In genomic region chr7:73556688-73557667, GRCm38 (mm10) we compare ENCODE assay signal across 8 mouse cellular contexts. TPM values are rescaled to one million over a fixed set of nuclear protein-coding genes. Genes with fewer than 3 reads are reported as not detected.
A peak's percentile ranks its signal among the peaks of the same experiment; 100 is the strongest.
DNase-seq lines count a peak whose midpoint lies in the region; ATAC-seq and TF ChIP-seq lines count a peak whose summit lies in the region.

No protein-coding gene starts in this region.

- DNase-seq in heart, postnatal 25 days (ENCODE audit: low spot score) = no peak
- DNase-seq in limb, embryonic 11.5 days (ENCODE audit: low spot score) = no peak
- DNase-seq in left cerebral cortex, postnatal 36 days (ENCODE audit: low spot score in 2 of 2) = no peak
- DNase-seq in right cerebral cortex, adult 18-20 months = no peak

- ATAC-seq in heart, embryonic 11.5 days (replicated peaks; ENCODE audit: insufficient number of reproducible peaks, low FRiP score, low TSS enrichment) = no peak
- ATAC-seq in CD4-positive, CD25-positive, alpha-beta regulatory T cell, adult 4 months = peak; percentile 8
- ATAC-seq in embryonic facial prominence, embryonic 12.5 days (ENCODE audit: insufficient number of reproducible peaks, insufficient read depth, low FRiP score, low TSS enrichment) = no peak
- no peak for ATAC-seq in limb, embryonic 11.5 days (ENCODE audit: insufficient number of reproducible peaks, low FRiP score, low TSS enrichment, low read depth)

- H3K9ac ChIP-seq in heart, embryonic 11.5 days (ENCODE audit: low read depth, low read length) = peak overlapping the region; percentile 100
- H3K9ac ChIP-seq in embryonic facial prominence, embryonic 12.5 days = peak overlapping the region; percentile 100
- H3K9ac ChIP-seq in limb, embryonic 11.5 days (ENCODE audit: low read length) = peak overlapping the region; percentile 100

- no peaks in the 10 kb centered on the region for H3K27me3 ChIP-seq in heart, embryonic 11.5 days (ENCODE audit: control insufficient read depth, insufficient read depth, low read length)
- H3K27me3 ChIP-seq in embryonic facial prominence, embryonic 12.5 days = no peaks in the 10 kb centered on the region
- no peaks in the 10 kb centered on the region for H3K27me3 ChIP-seq in limb, embryonic 11.5 days (ENCODE audit: control insufficient read depth, insufficient read depth, low read length)
- H3K27me3 ChIP-seq in small intestine, adult 2 months (ENCODE audit: control insufficient read depth, insufficient read depth, low read length) = no peaks in the 10 kb centered on the region

- peaks cover 15% of the 10 kb centered on the region for H3K4me1 ChIP-seq in heart, embryonic 11.5 days (ENCODE audit: control insufficient read depth, insufficient read depth, low read length)
- peaks cover 13% of the 10 kb centered on the region; the same call in 1 of the 2 replicates for H3K4me1 ChIP-seq in embryonic facial prominence, embryonic 12.5 days
- H3K4me1 ChIP-seq in limb, embryonic 11.5 days (ENCODE audit: control insufficient read depth, insufficient read depth, low read length) = 0 out of 2 replicates have a peak, but pooled peaks cover 5% of the 10 kb centered on the region
- peaks cover 4% of the 10 kb centered on the region; the same call in 1 of the 2 replicates for H3K4me1 ChIP-seq in small intestine, adult 2 months (ENCODE audit: control insufficient read depth, insufficient read depth, insufficient read length, low read length)

- H3K4me3 ChIP-seq in heart, embryonic 11.5 days (ENCODE audit: low read depth, low read length) = peak overlapping the region; percentile 99
- peak overlapping the region; percentile 100 for H3K4me3 ChIP-seq in embryonic facial prominence, embryonic 12.5 days
- H3K4me3 ChIP-seq in limb, embryonic 11.5 days (ENCODE audit: low read depth, low read length) = peak overlapping the region; percentile 100
- peak overlapping the region; percentile 86 for H3K4me3 ChIP-seq in small intestine, adult 2 months (ENCODE audit: low read depth, low read length)

- H3K4me2 ChIP-seq in heart, embryonic 11.5 days = peak overlapping the region; percentile 61
- peak overlapping the region; percentile 50 for H3K4me2 ChIP-seq in embryonic facial prominence, embryonic 12.5 days (replicated peaks)
- H3K4me2 ChIP-seq in limb, embryonic 11.5 days (ENCODE audit: low read depth, severe bottlenecking) = peak overlapping the region; percentile 48

- intact Hi-C loops in heart, postnatal 25 days (cut with DNase I) = loop anchor here (1.0 to 2.0 kb wide), 2 partner anchors 16 to 38 kb away; partner anchors contain the start of gene Chd2
- intact Hi-C loops in left cerebral cortex, postnatal 36 days (cut with DNase I) = loop anchor here (2.0 to 5.0 kb wide), 3 partner anchors 16 to 52 kb away; partner anchors contain the start of gene Chd2

- H3K36me3 ChIP-seq in heart, embryonic 11.5 days (ENCODE audit: control insufficient read depth, insufficient read depth, low read length) = no peaks in the 10 kb centered on the region
- no peaks in the 10 kb centered on the region for H3K36me3 ChIP-seq in embryonic facial prominence, embryonic 12.5 days
- H3K36me3 ChIP-seq in limb, embryonic 11.5 days (ENCODE audit: control insufficient read depth, insufficient read depth, low read length) = no peaks in the 10 kb centered on the region; the same call in 1 of the 2 replicates
- peaks cover 11% of the 10 kb centered on the region for H3K36me3 ChIP-seq in small intestine, adult 2 months (ENCODE audit: control insufficient read depth, insufficient read depth, low read length)

- TF ChIP-seq POLR2A in small intestine, adult 2 months (IDR thresholded peaks at IDR 0.05; ENCODE audit: low read depth, low read length) = no peak

- no peak for TF ChIP-seq CTCF in small intestine, adult 2 months (IDR thresholded peaks at IDR 0.05; ENCODE audit: extremely low read depth, insufficient read length, insufficient replicate concordance, low read depth, low read length)

- peak overlapping the region; percentile 100 for H3K27ac ChIP-seq in heart, embryonic 11.5 days (ENCODE audit: low read depth, low read length)
- H3K27ac ChIP-seq in embryonic facial prominence, embryonic 12.5 days = peak overlapping the region; percentile 100
- H3K27ac ChIP-seq in limb, embryonic 11.5 days (replicated peaks; ENCODE audit: low read depth, low read length) = peak overlapping the region; percentile 100
- peak overlapping the region; percentile 88 for H3K27ac ChIP-seq in small intestine, adult 2 months (ENCODE audit: insufficient read depth, low read depth, low read length)

- H3K9me3 ChIP-seq in heart, embryonic 11.5 days (replicated peaks; ENCODE audit: control insufficient read depth, low read length) = no peaks in the 10 kb centered on the region
- no peaks in the 10 kb centered on the region for H3K9me3 ChIP-seq in embryonic facial prominence, embryonic 12.5 days
- no peaks in the 10 kb centered on the region for H3K9me3 ChIP-seq in limb, embryonic 11.5 days (ENCODE audit: control insufficient read depth, low read length)

- WGBS in heart, embryonic 11.5 days (ENCODE audit: insufficient replicate concordance) = under 1% methylated on average over 25 of the region's 25 CpGs
- WGBS in embryonic facial prominence, embryonic 12.5 days = under 1% methylated on average over 25 of the region's 25 CpGs
- WGBS in limb, embryonic 11.5 days = under 1% methylated on average over 25 of the region's 25 CpGs
- under 1% methylated on average over 25 of the region's 25 CpGs for WGBS in small intestine, adult 2 months

RNA-seq across cellular contexts. Expression of gene Chd2, which starts 15.3 kb away (rescaled TPM):
- polyA plus RNA-seq in heart, embryonic 11.5 days (2014; fragmentation: Nextera tagmentation; extraction: Ambion mirVana) = 43.6 and 45.6 TPM in 2 replicates
- total RNA-seq in heart, postnatal 25 days (2021) = 10 to 100 TPM; 40.4 to 41.2 TPM
- 100 to 1,000 TPM; 223 to 256 TPM for polyA plus RNA-seq in CD4-positive, CD25-positive, alpha-beta regulatory T cell, adult 4 months (2017; shearing (Covaris generic))
- polyA plus RNA-seq in embryonic facial prominence, embryonic 12.5 days (2016; fragmentation: Nextera tagmentation; extraction: Ambion mirVana) = 57.9 and 65.0 TPM in 2 replicates
- polyA plus RNA-seq in limb, embryonic 11.5 days (2014; fragmentation: Nextera tagmentation; extraction: Ambion mirVana) = 48.9 and 64.6 TPM in 2 replicates
- polyA plus RNA-seq in small intestine, adult 2 months (2012; rRNA removed) = 12.3 and 28.0 TPM in 2 replicates
- total RNA-seq in left cerebral cortex, postnatal 36 days (2021) = 10 to 100 TPM; 35.8 to 59.8 TPM
